Mouse (Mus musculus) liver, embryonic 13.5 days (tissue): ENCODE results near the gene Atp13a3. TPM values are rescaled to one million over a fixed set of nuclear protein-coding genes. Genes with fewer than 3 reads are reported as not detected.
"Not testable (repeated sequence)": the region's sequence is repeated elsewhere in the genome, so short reads cannot be mapped to it uniquely, and the experiment has no call there.

Experiments used
- ATAC-seq: fragments of 200-750 bp; cut with Nextera tagmentation; 2 replicates; pipeline ENCODE4 v1.8.0; 2017; ENCODE audit warnings: low read depth, mild to moderate bottlenecking, moderate number of reproducible peaks, moderate library complexity
- DNase-seq: peaks from one replicate; pipeline ENCODE4 v3.0.0; 2022
- H3K27ac ChIP-seq: fragments of 300-500 bp; sonication (generic); 2 replicates; pipeline ENCODE4 v1.5.1; 2015; ENCODE audit warnings: moderate library complexity, mild to moderate bottlenecking, inconsistent platforms
- H3K27me3 ChIP-seq: fragments of 300-500 bp; sonication (generic); 2 replicates; pipeline ENCODE4 v1.6.1; 2015; ENCODE audit warnings: mild to moderate bottlenecking, inconsistent platforms
- H3K36me3 ChIP-seq: fragments of 300-500 bp; sonication (generic); 2 replicates; pipeline ENCODE4 v1.6.1; 2015; ENCODE audit warnings: mild to moderate bottlenecking, inconsistent platforms
- H3K4me1 ChIP-seq: fragments of 300-500 bp; sonication (generic); replicated peaks from 2 replicates; pipeline ENCODE4 v1.6.1; 2015; ENCODE audit warnings: inconsistent platforms
- H3K4me2 ChIP-seq: fragments of 300-500 bp; sonication (generic); 2 replicates; pipeline ENCODE4 v1.6.1; 2015; ENCODE audit warnings: inconsistent platforms, mild to moderate bottlenecking, moderate library complexity
- H3K4me3 ChIP-seq: fragments of 300-500 bp; sonication (generic); replicated peaks from 2 replicates; pipeline ENCODE4 v1.5.1; 2015; ENCODE audit warnings: mild to moderate bottlenecking, inconsistent platforms
- H3K9ac ChIP-seq: fragments of 300-500 bp; sonication (generic); 2 replicates; pipeline ENCODE4 v1.6.1; 2015; ENCODE audit warnings: mild to moderate bottlenecking, inconsistent platforms
- H3K9me3 ChIP-seq: fragments of 300-500 bp; sonication (generic); replicated peaks from 2 replicates; pipeline ENCODE4 v1.6.1; 2016; ENCODE audit warnings: inconsistent platforms
- whole genome bisulfite sequencing: fragments of 180-500 bp; shearing (Covaris S2); methylation state at CpG from one replicate; pipeline ENCODE4 v1.1.7; 2015; ENCODE audit not compliant: insufficient replicate concordance; 5-methylcytosine and 5-hydroxymethylcytosine counted together
- polyA plus RNA-seq: library from polyadenylated mRNA; unstranded; fragments of >200 nt; fragmentation: Nextera tagmentation; extraction: Ambion mirVana; gene quantifications from 2 replicates; pipeline ENCODE4 v1.2.1, GENCODE M21; 2015

Atp13a3 gene
- polyA plus RNA-seq, 1 experiment from 2014 or later = 7.6 TPM

- Histone ChIP-seq H3K36me3 (peaks cover 24% of the 10 kb centered on the region), H3K4me1 (peaks cover 53% of the 10 kb centered on the region), H3K27me3 (no peaks in the 10 kb centered on the region), H3K9me3 (no peaks in the 10 kb centered on the region), H3K4me2 (peak overlapping the region; percentile 96), H3K9ac (peak overlapping the region; percentile 97), H3K4me3 (peak overlapping the region; percentile 94), H3K27ac (peak overlapping the region; percentile 95)
- ATAC-seq = peak; percentile 56
- DNase-seq = peak; percentile 27
- WGBS = under 1% methylated on average over 48 of the region's 49 CpGs
Observed at GRCm38 (mm10) chr16:30387871-30388460, 17.8 kb downstream of the Atp13a3 start.

DNA sequence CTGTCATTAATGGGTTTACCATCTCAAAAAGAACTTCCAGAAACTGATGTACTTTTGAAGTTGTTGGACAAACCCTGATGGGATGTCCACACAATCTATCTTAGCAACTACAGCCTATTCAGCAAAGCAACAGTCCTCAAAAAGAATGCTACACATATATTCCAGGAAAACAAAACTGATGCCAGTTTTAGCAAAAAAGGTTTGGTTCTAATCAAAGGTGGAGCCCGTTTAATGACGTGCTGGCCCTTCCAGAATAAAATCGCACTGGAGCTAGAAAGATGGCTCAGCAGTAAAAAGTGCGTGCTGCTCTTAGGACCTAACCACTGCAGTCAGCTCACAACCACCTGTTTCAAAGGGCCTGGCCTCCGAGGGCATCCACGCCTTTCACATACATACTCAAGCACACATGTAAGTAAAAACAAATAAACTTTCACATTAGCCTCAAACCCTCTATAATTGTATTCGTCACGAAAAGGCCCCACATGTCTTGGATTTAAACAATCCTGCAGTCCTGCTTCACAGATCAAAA lies 18.8 kb downstream of the Atp13a3 start:
- DNase-seq (no peak), ATAC-seq (no peak)
- Histone ChIP-seq H3K4me2 (peak overlapping the region; percentile 96), H3K4me3 (peak overlapping the region; percentile 94), H3K9me3 (no peaks in the 10 kb centered on the region), H3K9ac (peak overlapping the region; percentile 97), H3K27me3 (no peaks in the 10 kb centered on the region), H3K36me3 (peaks cover 33% of the 10 kb centered on the region), H3K4me1 (peaks cover 53% of the 10 kb centered on the region), H3K27ac (peak overlapping the region; percentile 61)
- WGBS = 48% methylated on average over 8 of the region's 8 CpGs

DNA sequence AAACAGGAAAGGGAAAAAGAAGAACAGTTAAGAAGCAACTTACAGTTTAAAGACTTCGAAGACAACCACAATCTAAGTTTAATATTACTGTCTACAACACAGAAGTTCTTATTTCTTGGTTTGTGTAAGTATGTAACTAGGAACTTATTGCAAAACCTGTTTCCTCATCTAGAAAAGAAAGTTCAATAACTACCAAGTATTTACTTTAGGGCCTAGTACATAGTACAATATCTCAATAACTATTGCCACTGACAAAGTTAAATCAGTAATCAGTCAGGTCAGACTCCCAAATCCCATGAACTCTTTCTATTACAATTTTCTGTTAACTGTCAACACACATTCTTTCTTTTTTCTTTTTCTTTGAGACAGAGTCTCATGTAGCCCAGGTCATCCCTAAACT lies 20.2 kb downstream of the Atp13a3 start:
- H3K36me3 ChIP-seq = peaks cover 42% of the 10 kb centered on the region
- DNase-seq = no peak
- H3K4me3 ChIP-seq = 0 out of 2 replicates have a peak overlapping the region, but pooled peaks have one; percentile 17
- WGBS = 74% methylated on average over 1 of the region's 1 CpGs
- no peaks in the 10 kb centered on the region for H3K9me3 ChIP-seq
- H3K4me1 ChIP-seq = peaks cover 51% of the 10 kb centered on the region
- peak overlapping the region; percentile 41; the same call in 1 of the 2 replicates for H3K27ac ChIP-seq
- peak overlapping the region; percentile 44 for H3K4me2 ChIP-seq
- ATAC-seq = no peak
- no peak overlapping the region for H3K9ac ChIP-seq
- H3K27me3 ChIP-seq = no peaks in the 10 kb centered on the region

- no peaks in the 10 kb centered on the region for H3K9me3 ChIP-seq
- no peak overlapping the region for H3K27ac ChIP-seq
- H3K27me3 ChIP-seq = no peaks in the 10 kb centered on the region
- no peak overlapping the region for H3K4me3 ChIP-seq
- 41% methylated on average over 3 of the region's 3 CpGs for WGBS
- ATAC-seq (0 out of 2 replicates have a peak, but pooled peaks have one; percentile 36), DNase-seq (no peak)
- H3K9ac ChIP-seq = no peak overlapping the region
- peaks cover 48% of the 10 kb centered on the region for H3K4me1 ChIP-seq
- no peak overlapping the region for H3K4me2 ChIP-seq
- peaks cover 14% of the 10 kb centered on the region for H3K36me3 ChIP-seq
Observed at GRCm38 (mm10) chr16:30376237-30376636, 29.5 kb downstream of the Atp13a3 start.

DNA sequence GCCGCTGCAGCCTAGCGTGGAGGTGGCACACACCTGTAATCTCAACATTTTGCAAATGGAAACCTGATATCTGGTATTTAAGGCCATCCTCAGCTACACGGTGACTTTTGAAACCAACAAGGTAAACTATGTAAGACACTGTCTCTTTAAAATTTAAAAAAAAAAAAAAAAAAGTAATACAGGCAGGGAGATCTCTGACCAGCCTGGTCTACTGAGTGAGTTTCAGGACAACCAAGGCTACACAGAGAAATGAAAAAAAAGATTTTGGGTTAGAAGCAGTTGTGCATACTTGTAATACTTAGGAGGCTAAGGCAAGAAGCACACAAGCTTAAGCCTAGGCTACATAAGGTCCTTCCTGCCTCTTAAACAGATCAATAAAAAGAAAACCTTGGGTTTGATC lies 30.8 kb downstream of the Atp13a3 start:
- Histone ChIP-seq H3K4me3 (no peak overlapping the region), H3K27ac (no peak overlapping the region), H3K27me3 (no peaks in the 10 kb centered on the region), H3K4me2 (no peak overlapping the region), H3K36me3 (peaks cover 2% of the 10 kb centered on the region; the same call in 1 of the 2 replicates), H3K9ac (no peak overlapping the region), H3K4me1 (peaks cover 43% of the 10 kb centered on the region), H3K9me3 (no peaks in the 10 kb centered on the region)
- DNase-seq (no peak), ATAC-seq (no peak)
- 85% methylated on average over 3 of the region's 3 CpGs for WGBS

DNA sequence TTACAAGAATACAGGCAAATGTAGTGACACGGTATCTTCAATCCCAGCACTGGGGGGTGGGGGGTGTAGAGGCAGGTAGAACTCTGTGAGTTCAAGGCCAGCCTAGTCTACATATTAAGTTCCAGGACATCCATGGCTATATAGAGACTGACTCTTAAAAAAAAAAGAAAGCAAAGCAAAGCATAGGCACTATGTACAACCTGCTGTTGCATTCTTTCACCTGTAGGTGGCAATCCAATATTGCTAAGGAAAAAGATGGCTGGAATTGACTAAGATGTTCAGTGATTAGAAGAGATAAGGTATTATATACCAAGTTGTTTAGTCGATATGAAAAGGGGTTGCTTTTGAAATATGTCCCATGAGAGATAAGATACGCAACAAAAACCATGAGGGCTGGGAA lies 31.5 kb downstream of the Atp13a3 start:
- Histone ChIP-seq H3K4me1 (peaks cover 39% of the 10 kb centered on the region), H3K27ac (no peak overlapping the region), H3K27me3 (no peaks in the 10 kb centered on the region), H3K4me2 (no peak overlapping the region), H3K36me3 (peaks cover 2% of the 10 kb centered on the region; the same call in 1 of the 2 replicates), H3K4me3 (no peak overlapping the region), H3K9me3 (no peaks in the 10 kb centered on the region), H3K9ac (no peak overlapping the region)
- ATAC-seq (no peak), DNase-seq (no peak)
- WGBS = 39% methylated on average over 3 of the region's 3 CpGs

- DNase-seq, H3K27ac ChIP-seq, H3K27me3 ChIP-seq, H3K4me3 ChIP-seq, H3K4me2 ChIP-seq, H3K36me3 ChIP-seq, H3K9me3 ChIP-seq, H3K9ac ChIP-seq, ATAC-seq: not testable (repeated sequence)
- H3K4me1 ChIP-seq = peaks cover 33% of the 10 kb centered on the region
- 81% methylated on average over 4 of the region's 4 CpGs for WGBS
Observed at GRCm38 (mm10) chr16:30373286-30373685, 32.5 kb downstream of the Atp13a3 start.

DNA sequence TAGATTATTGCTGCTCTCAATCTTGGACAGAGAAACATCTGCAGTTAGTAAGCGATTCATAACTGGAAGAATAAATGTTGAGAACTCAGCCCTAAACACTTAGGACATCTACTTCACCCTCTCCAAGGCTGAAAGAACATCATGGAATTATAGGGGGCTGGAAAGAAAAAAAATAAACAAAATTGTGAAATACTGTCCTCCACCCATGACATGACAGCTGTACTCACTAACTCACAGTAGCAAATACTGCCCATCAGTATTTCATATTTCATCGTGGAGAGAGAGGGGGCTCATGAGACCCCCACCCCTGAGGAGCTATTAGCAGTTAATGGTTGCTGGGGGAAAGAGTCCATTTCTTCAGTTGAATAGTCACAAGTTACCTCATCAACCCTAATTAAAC lies 38.4 kb downstream of the Atp13a3 start:
- ATAC-seq = no peak
- Histone ChIP-seq H3K27ac (no peak overlapping the region), H3K27me3 (no peaks in the 10 kb centered on the region), H3K4me2 (no peak overlapping the region), H3K9ac (no peak overlapping the region), H3K4me3 (no peak overlapping the region), H3K4me1 (no peaks in the 10 kb centered on the region), H3K9me3 (no peaks in the 10 kb centered on the region), H3K36me3 (peaks cover 26% of the 10 kb centered on the region)
- DNase-seq = no peak
- 75% methylated on average over 2 of the region's 2 CpGs for WGBS

DNA sequence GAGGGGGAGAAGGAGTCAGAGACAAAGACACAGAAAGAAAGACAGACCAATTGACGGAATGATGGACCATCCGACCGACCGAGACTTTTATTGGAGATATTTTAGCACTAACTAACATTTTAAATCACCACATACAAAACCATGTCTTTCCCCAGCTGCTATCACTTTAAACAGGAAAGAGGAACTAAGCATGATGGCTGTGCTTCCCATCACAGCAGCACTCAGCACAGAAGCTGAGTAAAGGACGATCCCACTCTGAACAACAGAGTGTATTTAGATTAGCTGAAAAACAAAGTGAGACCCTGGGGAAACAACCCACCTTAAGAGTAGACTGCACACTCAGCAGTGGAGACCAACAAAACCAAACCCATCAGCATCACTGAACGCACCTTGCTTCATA lies 41.2 kb downstream of the Atp13a3 start:
- Histone ChIP-seq H3K4me2 (no peak overlapping the region), H3K9ac (no peak overlapping the region), H3K4me1 (no peaks in the 10 kb centered on the region), H3K9me3 (no peaks in the 10 kb centered on the region), H3K27me3 (no peaks in the 10 kb centered on the region), H3K36me3 (peaks cover 30% of the 10 kb centered on the region), H3K27ac (no peak overlapping the region), H3K4me3 (no peak overlapping the region)
- WGBS = 78% methylated on average over 6 of the region's 6 CpGs
- DNase-seq (no peak), ATAC-seq (no peak)

DNA sequence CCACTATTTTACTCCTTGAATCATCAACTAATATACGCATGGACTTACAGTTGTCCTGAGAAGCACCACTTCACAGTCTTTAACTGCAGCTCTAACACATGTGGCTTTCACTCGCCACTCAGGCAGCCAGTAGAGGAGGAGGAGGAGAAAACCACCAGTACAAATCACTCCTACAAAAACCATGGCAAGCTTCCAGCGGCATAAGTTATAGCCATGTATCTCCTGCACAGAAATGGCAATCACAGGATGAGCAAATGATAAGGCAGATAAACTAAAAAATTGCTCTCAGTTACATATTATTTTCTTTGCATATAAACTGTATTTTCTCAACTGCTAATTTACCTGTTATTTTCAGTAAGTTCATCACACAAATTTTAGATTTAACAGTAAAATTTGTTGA lies 43.2 kb downstream of the Atp13a3 start:
- no peak overlapping the region for H3K27ac ChIP-seq
- no peak overlapping the region for H3K4me2 ChIP-seq
- no peak overlapping the region for H3K9ac ChIP-seq
- ATAC-seq = no peak
- DNase-seq = no peak
- 77% methylated on average over 3 of the region's 3 CpGs for WGBS
- no peaks in the 10 kb centered on the region for H3K27me3 ChIP-seq
- H3K4me3 ChIP-seq = no peak overlapping the region
- no peaks in the 10 kb centered on the region for H3K9me3 ChIP-seq
- H3K36me3 ChIP-seq = peaks cover 36% of the 10 kb centered on the region
- no peaks in the 10 kb centered on the region for H3K4me1 ChIP-seq

DNA sequence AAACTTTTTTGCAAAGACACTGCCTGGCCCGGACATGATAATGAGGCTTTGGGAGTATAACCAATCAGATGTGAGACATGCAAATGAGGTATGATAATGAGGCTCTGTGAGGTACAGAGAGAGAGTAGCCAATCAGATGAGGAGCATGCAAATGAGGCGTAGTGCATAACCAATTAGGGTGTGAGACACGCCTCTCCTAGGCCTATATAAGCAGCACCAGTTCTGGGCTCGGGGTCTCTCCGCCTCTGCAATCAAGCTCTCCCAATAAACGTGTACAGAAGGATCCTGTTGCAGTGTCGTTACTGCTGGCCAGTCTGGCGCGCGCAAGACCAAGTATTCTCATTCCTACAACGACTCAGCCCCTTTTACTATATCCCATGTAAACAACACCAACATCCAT lies 52.3 kb downstream of the Atp13a3 start:
- H3K9me3 ChIP-seq, H3K9ac ChIP-seq, H3K4me2 ChIP-seq, H3K27me3 ChIP-seq, H3K27ac ChIP-seq, DNase-seq, H3K4me3 ChIP-seq, H3K4me1 ChIP-seq, ATAC-seq: not testable (repeated sequence)
- H3K36me3 ChIP-seq = peaks cover 65% of the 10 kb centered on the region
- 86% methylated on average over 11 of the region's 11 CpGs for WGBS

DNA sequence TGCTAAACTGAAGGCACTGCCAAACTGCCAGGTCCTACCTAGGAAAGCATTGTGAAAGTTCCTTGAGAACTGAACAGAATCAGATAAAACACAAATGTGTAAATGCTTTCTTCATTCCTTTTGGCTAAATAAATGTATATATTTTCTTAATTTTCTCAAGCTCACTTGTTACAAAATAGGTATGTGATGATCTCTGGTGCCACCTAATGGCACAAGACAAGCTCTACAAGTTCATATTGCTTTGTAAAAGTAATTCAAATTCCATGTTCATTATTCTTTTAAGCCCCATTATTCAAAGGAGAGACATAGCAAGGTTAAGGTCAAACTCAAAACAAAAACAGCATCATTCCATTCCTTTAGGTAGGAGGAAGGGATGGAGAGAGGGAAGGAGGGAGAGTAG lies 91.5 kb downstream of the Atp13a3 start:
- Histone ChIP-seq H3K4me2 (no peak overlapping the region), H3K4me1 (peaks cover 29% of the 10 kb centered on the region), H3K9ac (no peak overlapping the region), H3K9me3 (no peaks in the 10 kb centered on the region), H3K27me3 (peaks cover 11% of the 10 kb centered on the region), H3K4me3 (no peak overlapping the region), H3K36me3 (peaks cover 18% of the 10 kb centered on the region), H3K27ac (no peak overlapping the region)
- no peak for DNase-seq
- ATAC-seq = no peak
